Mouse (Mus musculus) stomach, postnatal 0 days (tissue): ENCODE measurements around the gene Cdc40. TPM values are rescaled to one million over a fixed set of nuclear protein-coding genes. Genes with fewer than 3 reads are reported as not detected.

Source experiments
- ATAC-seq: fragments of 200-750 bp; cut with Nextera tagmentation; 2 replicates; pipeline ENCODE4 v1.8.0; 2017; ENCODE audit not compliant: low FRiP score, low TSS enrichment
- DNase-seq: peaks from one replicate; pipeline ENCODE4 v3.0.0-alpha.2; 2016; ENCODE audit warnings: low spot score
- H3K27ac ChIP-seq: fragments of 300-500 bp; sonication (generic); replicated peaks from 2 replicates; pipeline ENCODE4 v1.5.1; 2014; ENCODE audit warnings: mild to moderate bottlenecking, control low read depth
- H3K27me3 ChIP-seq: fragments of 300-500 bp; sonication (generic); 2 replicates; pipeline ENCODE4 v1.6.1; 2014; ENCODE audit warnings: low read length; ENCODE audit not compliant: control insufficient read depth, insufficient read depth
- H3K36me3 ChIP-seq: fragments of 300-500 bp; sonication (generic); 2 replicates; pipeline ENCODE4 v1.6.1; 2014; ENCODE audit warnings: low read length, mixed read lengths; ENCODE audit not compliant: control insufficient read depth, insufficient read depth
- H3K4me1 ChIP-seq: fragments of 300-500 bp; sonication (generic); replicated peaks from 2 replicates; pipeline ENCODE4 v1.6.1; 2014; ENCODE audit warnings: antibody characterized with exemption; ENCODE audit not compliant: control insufficient read depth, insufficient read depth
- H3K4me2 ChIP-seq: fragments of 300-500 bp; sonication (generic); replicated peaks from 2 replicates; pipeline ENCODE4 v1.6.1; 2014; ENCODE audit warnings: low read depth, mild to moderate bottlenecking, control low read depth, moderate library complexity
- H3K4me3 ChIP-seq: fragments of 300-500 bp; sonication (generic); 2 replicates; pipeline ENCODE4 v1.5.1; 2014; ENCODE audit warnings: low read depth, low read length, control low read depth
- H3K9ac ChIP-seq: fragments of 300-500 bp; sonication (generic); 2 replicates; pipeline ENCODE4 v1.6.1; 2014; ENCODE audit warnings: mild to moderate bottlenecking, low read length, control low read depth, mixed read lengths
- H3K9me3 ChIP-seq: fragments of 300-500 bp; sonication (generic); 2 replicates; pipeline ENCODE4 v1.6.1; 2016; ENCODE audit warnings: low read length; ENCODE audit not compliant: control insufficient read depth
- CTCF ChIP-seq: IDR thresholded peaks from 2 replicates; pipeline ENCODE4 v1.5.1; 2016; ENCODE audit warnings: antibody characterized with exemption, low read depth, mild to moderate bottlenecking, moderate library complexity
- EP300 ChIP-seq: optimal IDR thresholded peaks from 2 replicates; pipeline ENCODE3; 2016; ENCODE audit warnings: antibody characterized with exemption
- WGBS: fragments of 180-500 bp; shearing (Covaris S2); extraction: QIAGEN DNeasy Blood & Tissue Kit; methylation state at CpG from one replicate; pipeline ENCODE4 v1.1.7; 2014; 5-methylcytosine and 5-hydroxymethylcytosine counted together
- polyA plus RNA-seq: library from polyadenylated mRNA; unstranded; fragments of >200 nt; fragmentation: Nextera tagmentation; extraction: Ambion mirVana; gene quantifications from 2 replicates; pipeline ENCODE4 v1.2.1, GENCODE M21; 2015

The Cdc40 gene
- polyA plus RNA-seq = 11.7 and 12.0 TPM in 2 replicates

- under 1% methylated on average over 44 of the region's 44 CpGs for WGBS
- peak within 1 kb of the TSS; percentile 86 for H3K27ac ChIP-seq
- H3K9ac ChIP-seq = peak within 1 kb of the TSS; percentile 93
- ATAC-seq (peak; percentile 98), DNase-seq (peak; percentile 93)
- H3K4me2 ChIP-seq = peak within 1 kb of the TSS; percentile 96
- no peaks in the 10 kb centered on the region for H3K9me3 ChIP-seq
- 0 out of 2 replicates have a peak, but pooled peaks cover 3% of the 10 kb centered on the region for H3K4me1 ChIP-seq
- H3K27me3 ChIP-seq = no peaks in the 10 kb centered on the region
- H3K36me3 ChIP-seq = no peaks in the 10 kb centered on the region
- TF ChIP-seq CTCF = no peak; the same call in 1 of the 2 replicates
- peak; percentile 100 for TF ChIP-seq EP300
- H3K4me3 ChIP-seq = peak within 1 kb of the TSS; percentile 93
These were observed at the start of gene Cdc40, which contains the start of gene Wasf1 for GRCm38 (mm10) chr10:40882831-40883643. Gene Cdc40 (minus strand): TSS chr10:40883311. Gene Wasf1 (plus strand): TSS chr10:40883475.

- Histone ChIP-seq H3K9ac (no peak overlapping the region), H3K27me3 (no peaks in the 10 kb centered on the region), H3K9me3 (no peaks in the 10 kb centered on the region), H3K36me3 (no peaks in the 10 kb centered on the region), H3K4me3 (no peak overlapping the region), H3K4me1 (no peaks in the 10 kb centered on the region), H3K4me2 (no peak overlapping the region), H3K27ac (no peak overlapping the region)
- no peak for DNase-seq
- 76% methylated on average over 6 of the region's 6 CpGs for WGBS
- no peak for ATAC-seq
- TF ChIP-seq EP300 (no peak), CTCF (no peak)
These were observed 36.4 kb upstream of the Cdc40 start for GRCm38 (mm10) chr10:40919464-40919863.

- DNase-seq (no peak), ATAC-seq (no peak)
- Histone ChIP-seq H3K27me3 (no peaks in the 10 kb centered on the region), H3K4me3 (no peak overlapping the region), H3K4me1 (no peaks in the 10 kb centered on the region), H3K27ac (no peak overlapping the region), H3K36me3 (no peaks in the 10 kb centered on the region), H3K4me2 (no peak overlapping the region), H3K9ac (no peak overlapping the region), H3K9me3 (no peaks in the 10 kb centered on the region)
- 78% methylated on average over 8 of the region's 8 CpGs for WGBS
- no peak for TF ChIP-seq EP300
- no peak for TF ChIP-seq CTCF
These were observed 35.7 kb upstream of the Cdc40 start for GRCm38 (mm10) chr10:40918669-40919440.

GRCm38 (mm10) chr10:40915240-40915639, 32.1 kb upstream of the Cdc40 start:
- no peak overlapping the region for H3K9ac ChIP-seq
- H3K4me1 ChIP-seq = no peaks in the 10 kb centered on the region
- H3K27me3 ChIP-seq = no peaks in the 10 kb centered on the region
- no peaks in the 10 kb centered on the region for H3K9me3 ChIP-seq
- TF ChIP-seq EP300 = no peak
- no peak for TF ChIP-seq CTCF
- DNase-seq (no peak), ATAC-seq (no peak)
- no peak overlapping the region for H3K4me2 ChIP-seq
- H3K4me3 ChIP-seq = no peak overlapping the region
- no peaks in the 10 kb centered on the region for H3K36me3 ChIP-seq
- 54% methylated on average over 2 of the region's 2 CpGs for WGBS
- H3K27ac ChIP-seq = no peak overlapping the region

- WGBS = 62% methylated on average over 2 of the region's 2 CpGs
- Histone ChIP-seq H3K27ac (no peak overlapping the region), H3K9me3 (no peaks in the 10 kb centered on the region), H3K36me3 (no peaks in the 10 kb centered on the region), H3K4me2 (no peak overlapping the region), H3K4me3 (no peak overlapping the region), H3K9ac (no peak overlapping the region), H3K27me3 (no peaks in the 10 kb centered on the region), H3K4me1 (no peaks in the 10 kb centered on the region)
- DNase-seq (no peak), ATAC-seq (no peak)
- TF ChIP-seq EP300 = no peak
- TF ChIP-seq CTCF = no peak
These were observed 27.7 kb upstream of the Cdc40 start for GRCm38 (mm10) chr10:40910811-40911210.

- no peak for DNase-seq
- Histone ChIP-seq H3K36me3 (no peaks in the 10 kb centered on the region), H3K9ac (no peak overlapping the region), H3K4me2 (no peak overlapping the region), H3K4me1 (no peaks in the 10 kb centered on the region), H3K9me3 (no peaks in the 10 kb centered on the region), H3K27me3 (no peaks in the 10 kb centered on the region), H3K27ac (no peak overlapping the region), H3K4me3 (no peak overlapping the region)
- no peak for ATAC-seq
- 14% methylated on average over 2 of the region's 2 CpGs for WGBS
- TF ChIP-seq EP300 = no peak
- no peak for TF ChIP-seq CTCF
These were observed 25.5 kb upstream of the Cdc40 start for GRCm38 (mm10) chr10:40908580-40908979.
